Comparison of ENCODE assay signal across 16 mouse cellular contexts in genomic region chr2:131132930-131133547, GRCm38 (mm10). TPM values are rescaled to one million over a fixed set of nuclear protein-coding genes. Genes with fewer than 3 reads are reported as not detected.
DNase-seq lines count a peak whose midpoint lies in the region; ATAC-seq and TF ChIP-seq lines count a peak whose summit lies in the region.
"Had no signal": no experiment of that assay in that cellular context is flagged by ENCODE, and none has a peak within 500 bp of the region (broad histone marks: within the 10 kb centered on the region; RNA-seq: fewer than 3 reads in every experiment).

Gene Gm11037 (plus strand): TSS chr2:131133497.

- intact Hi-C loops in gastrocnemius, adult 2 months (cut with DNase I), result no loop called here

- TF ChIP-seq CTCF in gastrocnemius, adult 2 months (IDR thresholded peaks at IDR 0.05), result no peak
- TF ChIP-seq CTCF in kidney, postnatal 0 days (IDR thresholded peaks at IDR 0.05; ENCODE audit: low read depth), result no peak

- H3K9ac ChIP-seq in kidney, postnatal 0 days (ENCODE audit: low read depth, low read length), result no peak within 1 kb of the TSS
- no peak within 1 kb of the TSS for H3K9ac ChIP-seq in stomach, embryonic 15.5 days
- H3K9ac ChIP-seq: neural tube, embryonic 13.5 days had no signal

- peaks cover 6% of the 10 kb centered on the region for H3K4me1 ChIP-seq in kidney, postnatal 0 days (replicated peaks; ENCODE audit: insufficient read depth, low read length)
- H3K4me1 ChIP-seq in stomach, embryonic 15.5 days, result peaks cover 9% of the 10 kb centered on the region; the same call in 1 of the 2 replicates
- H3K4me1 ChIP-seq: neural tube, embryonic 13.5 days had no signal

- H3K4me2 ChIP-seq in kidney, postnatal 0 days (ENCODE audit: low read length), result no peak within 1 kb of the TSS
- H3K4me2 ChIP-seq in stomach, embryonic 15.5 days, result no peak within 1 kb of the TSS
- H3K4me2 ChIP-seq: neural tube, embryonic 13.5 days had no signal

- no peaks in the 10 kb centered on the region for H3K9me3 ChIP-seq in kidney, postnatal 0 days (replicated peaks; ENCODE audit: low read length)
- H3K9me3 ChIP-seq in stomach, embryonic 15.5 days, result no peaks in the 10 kb centered on the region
- H3K9me3 ChIP-seq: G1E; neural tube, embryonic 13.5 days had no signal

- peak within 1 kb of the TSS; percentile 43 for H3K4me3 ChIP-seq in gastrocnemius, adult 2 months
- no peak within 1 kb of the TSS for H3K4me3 ChIP-seq in kidney, postnatal 0 days (replicated peaks; ENCODE audit: low read depth, low read length)
- H3K4me3 ChIP-seq in stomach, embryonic 15.5 days (replicated peaks), result no peak within 1 kb of the TSS
- H3K4me3 ChIP-seq: neural tube, embryonic 13.5 days had no signal

- H3K27me3 ChIP-seq in kidney, postnatal 0 days (ENCODE audit: insufficient read depth, low read length), result no peaks in the 10 kb centered on the region
- no peaks in the 10 kb centered on the region for H3K27me3 ChIP-seq in stomach, embryonic 15.5 days (replicated peaks)
- H3K27me3 ChIP-seq: neural tube, embryonic 13.5 days had no signal

- WGBS in kidney, postnatal 0 days, result 78% methylated on average over 9 of the region's 9 CpGs
- WGBS in stomach, embryonic 15.5 days, result 76% methylated on average over 9 of the region's 9 CpGs

- H3K36me3 ChIP-seq in kidney, postnatal 0 days (ENCODE audit: insufficient read depth, low read length), result no peaks in the 10 kb centered on the region
- peaks cover 8% of the 10 kb centered on the region; the same call in 1 of the 2 replicates for H3K36me3 ChIP-seq in stomach, embryonic 15.5 days
- H3K36me3 ChIP-seq: neural tube, embryonic 13.5 days had no signal

- ATAC-seq in kidney, postnatal 0 days (replicated peaks; ENCODE audit: low FRiP score, low read depth), result no peak
- no peak for ATAC-seq in stomach, embryonic 15.5 days (ENCODE audit: insufficient read depth, low FRiP score, low read depth)
- ATAC-seq: activated CD4-positive, CD25-positive, alpha-beta regulatory T cell, adult 4 months; intestine, embryonic 16.5 days had no signal

- DNase-seq in gastrocnemius, adult 2 months, result no peak
- no peak for DNase-seq in gastrocnemius, postnatal 25 days
- no peak for DNase-seq in kidney, postnatal 0 days (ENCODE audit: low spot score)
- DNase-seq in kidney, adult 9 months, result no peak
- peak; percentile 1 for DNase-seq in urinary bladder, postnatal 25 days (ENCODE audit: low spot score)
- no peak for DNase-seq in urinary bladder, postnatal 10 days (ENCODE audit: low spot score)
- no peak for DNase-seq in thymus, postnatal 14 days
- DNase-seq: cerebellum, postnatal 14 days had no signal

- H3K27ac ChIP-seq in gastrocnemius, adult 2 months, result peak within 1 kb of the TSS; percentile 72
- peak within 1 kb of the TSS; percentile 44; the same call in 1 of the 2 replicates for H3K27ac ChIP-seq in kidney, postnatal 0 days
- H3K27ac ChIP-seq in stomach, embryonic 15.5 days, result peak within 1 kb of the TSS; percentile 3; the same call in 1 of the 2 replicates

RNA-seq across cellular contexts. Expression of gene Gm11037, which starts in this region (rescaled TPM):
- not detected for total RNA-seq in gastrocnemius, adult 2 months (2021)
- not detected for total RNA-seq in gastrocnemius, postnatal 25 days (2021)
- not detected in 2 replicates for polyA plus RNA-seq in kidney, postnatal 0 days (2015; fragmentation: Nextera tagmentation; extraction: Ambion mirVana)
- not detected in 2 replicates for polyA plus RNA-seq in stomach, embryonic 15.5 days (2015; fragmentation: Nextera tagmentation; extraction: Ambion mirVana)
- total RNA-seq: G1E; heart, postnatal 10 days; left cerebral cortex, postnatal 36 days; megakaryocyte progenitor cell, adult 5-6 weeks had no signal
- polyA plus RNA-seq: activated CD4-positive, CD25-positive, alpha-beta regulatory T cell, adult 4 months; G1E; intestine, embryonic 16.5 days; neural tube, embryonic 13.5 days had no signal

Comparison
In these comparisons a context has a peak if more than half of its experiments do, and no peak if none do; other contexts are left out.
1. H3K27ac ChIP-seq: peak in every context shown above with its lines; median percentile 72 in gastrocnemius, adult 2 months; 44 in kidney, postnatal 0 days; 3 in stomach, embryonic 15.5 days.